Mouse (Mus musculus): ENCODE data around the gene Ppp1r13l. TPM values are rescaled to one million over a fixed set of nuclear protein-coding genes. Genes with fewer than 3 reads are reported as not detected.

The Ppp1r13l gene
- polyA plus RNA-seq, 1 experiment from 2014 or later = 0.47 TPM

- H3K27me3 ChIP-seq (ENCODE audit: insufficient read depth, low read length) = peaks cover 30% of the 10 kb centered on the region
- H3K36me3 ChIP-seq (replicated peaks; ENCODE audit: insufficient read depth, low read length) = no peaks in the 10 kb centered on the region
- no peak for TF ChIP-seq EP300 (IDR thresholded peaks at IDR 0.05; ENCODE audit: low read depth)
- TF ChIP-seq CTCF (IDR thresholded peaks at IDR 0.05; ENCODE audit: low read depth) = peak; percentile 97
- no peak overlapping the region for H3K4me3 ChIP-seq (ENCODE audit: low read depth, low read length)
- DNase-seq (peak; percentile 90), ATAC-seq (peak; percentile 78)
- H3K27ac ChIP-seq (ENCODE audit: low read depth) = no peak overlapping the region
- H3K4me1 ChIP-seq (ENCODE audit: insufficient read depth) = peaks cover 7% of the 10 kb centered on the region; the same call in 1 of the 2 replicates
- H3K4me2 ChIP-seq (ENCODE audit: low read depth, low read length) = peak overlapping the region; percentile 27; the same call in 1 of the 2 replicates
- WGBS (ENCODE audit: insufficient replicate concordance) = 4% methylated on average over 19 of the region's 19 CpGs
- H3K9me3 ChIP-seq (ENCODE audit: low read length) = peaks cover 6% of the 10 kb centered on the region; the same call in 1 of the 2 replicates
- no peak overlapping the region for H3K9ac ChIP-seq (replicated peaks)
Measured at GRCm38 (mm10) chr7:19405417-19405816, 45.9 kb downstream of the Ppp1r13l start.

GRCm38 (mm10) chr7:19409753-19410152, 50.2 kb downstream of the Ppp1r13l start:
- 34% methylated on average over 6 of the region's 6 CpGs for WGBS (ENCODE audit: insufficient replicate concordance)
- H3K9me3 ChIP-seq (ENCODE audit: low read length) = 0 out of 2 replicates have a peak, but pooled peaks cover 3% of the 10 kb centered on the region

DNA sequence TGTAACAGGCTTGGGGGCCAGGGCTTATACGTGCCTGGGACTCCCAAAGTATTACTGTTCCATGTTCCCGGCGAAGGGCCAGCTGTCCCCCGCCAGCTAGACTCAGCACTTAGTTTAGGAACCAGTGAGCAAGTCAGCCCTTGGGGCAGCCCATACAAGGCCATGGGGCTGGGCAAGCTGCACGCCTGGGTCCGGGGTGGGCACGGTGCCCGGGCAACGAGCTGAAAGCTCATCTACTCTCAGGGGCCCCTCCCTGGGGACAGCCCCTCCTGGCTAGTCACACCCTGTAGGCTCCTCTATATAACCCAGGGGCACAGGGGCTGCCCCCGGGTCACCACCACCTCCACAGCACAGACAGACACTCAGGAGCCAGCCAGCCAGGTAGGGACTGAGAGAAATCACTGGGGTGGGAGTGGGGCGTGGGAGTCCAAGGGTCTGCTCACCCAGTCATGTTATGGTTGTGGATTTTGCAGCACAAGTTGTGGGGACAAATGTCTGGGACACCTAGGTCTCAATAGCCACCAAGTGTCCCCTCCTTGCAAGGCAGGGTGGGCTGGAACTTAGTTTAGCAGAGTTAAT, 51.3 kb downstream of the Ppp1r13l start:
- 69% methylated on average over 11 of the region's 11 CpGs for WGBS (ENCODE audit: insufficient replicate concordance)
- H3K36me3 ChIP-seq (replicated peaks; ENCODE audit: insufficient read depth, low read length) = no peaks in the 10 kb centered on the region
- H3K27me3 ChIP-seq (ENCODE audit: insufficient read depth, low read length) = peaks cover 10% of the 10 kb centered on the region
- ATAC-seq (no peak), DNase-seq (no peak)
- TF ChIP-seq CTCF (IDR thresholded peaks at IDR 0.05; ENCODE audit: low read depth) = no peak
- no peak for TF ChIP-seq EP300 (IDR thresholded peaks at IDR 0.05; ENCODE audit: low read depth)
- H3K4me2 ChIP-seq (ENCODE audit: low read depth, low read length) = no peak overlapping the region
- no peak overlapping the region for H3K4me3 ChIP-seq (ENCODE audit: low read depth, low read length)
- 0 out of 2 replicates have a peak, but pooled peaks cover 3% of the 10 kb centered on the region for H3K9me3 ChIP-seq (ENCODE audit: low read length)
- no peak overlapping the region for H3K27ac ChIP-seq (ENCODE audit: low read depth)
- H3K9ac ChIP-seq (replicated peaks) = no peak overlapping the region
- no peaks in the 10 kb centered on the region for H3K4me1 ChIP-seq (ENCODE audit: insufficient read depth)

More at GRCm38 (mm10) chr7:19409753-19410152, 50.2 kb downstream of the Ppp1r13l start:
- Histone ChIP-seq H3K9ac (replicated peaks) (no peak overlapping the region), H3K36me3 (replicated peaks; ENCODE audit: insufficient read depth, low read length) (no peaks in the 10 kb centered on the region), H3K27me3 (ENCODE audit: insufficient read depth, low read length) (peaks cover 10% of the 10 kb centered on the region), H3K4me2 (ENCODE audit: low read depth, low read length) (no peak overlapping the region), H3K27ac (ENCODE audit: low read depth) (no peak overlapping the region), H3K4me1 (ENCODE audit: insufficient read depth) (no peaks in the 10 kb centered on the region; the same call in 1 of the 2 replicates), H3K4me3 (ENCODE audit: low read depth, low read length) (no peak overlapping the region)
- DNase-seq = no peak
- TF ChIP-seq EP300 (IDR thresholded peaks at IDR 0.05; ENCODE audit: low read depth) (no peak), CTCF (IDR thresholded peaks at IDR 0.05; ENCODE audit: low read depth) (no peak)
- no peak for ATAC-seq

- Histone ChIP-seq H3K4me1 (ENCODE audit: insufficient read depth) (no peaks in the 10 kb centered on the region), H3K27me3 (ENCODE audit: insufficient read depth, low read length) (peaks cover 16% of the 10 kb centered on the region), H3K4me2 (ENCODE audit: low read depth, low read length) (no peak overlapping the region), H3K4me3 (ENCODE audit: low read depth, low read length) (no peak overlapping the region), H3K36me3 (replicated peaks; ENCODE audit: insufficient read depth, low read length) (no peaks in the 10 kb centered on the region), H3K9ac (replicated peaks) (no peak overlapping the region), H3K9me3 (ENCODE audit: low read length) (0 out of 2 replicates have a peak, but pooled peaks cover 3% of the 10 kb centered on the region), H3K27ac (ENCODE audit: low read depth) (no peak overlapping the region)
- ATAC-seq (no peak), DNase-seq (no peak)
- 69% methylated on average over 5 of the region's 5 CpGs for WGBS (ENCODE audit: insufficient replicate concordance)
- TF ChIP-seq EP300 (IDR thresholded peaks at IDR 0.05; ENCODE audit: low read depth) (no peak), CTCF (IDR thresholded peaks at IDR 0.05; ENCODE audit: low read depth) (no peak)
Measured at GRCm38 (mm10) chr7:19411783-19412182, 52.2 kb downstream of the Ppp1r13l start.

DNA sequence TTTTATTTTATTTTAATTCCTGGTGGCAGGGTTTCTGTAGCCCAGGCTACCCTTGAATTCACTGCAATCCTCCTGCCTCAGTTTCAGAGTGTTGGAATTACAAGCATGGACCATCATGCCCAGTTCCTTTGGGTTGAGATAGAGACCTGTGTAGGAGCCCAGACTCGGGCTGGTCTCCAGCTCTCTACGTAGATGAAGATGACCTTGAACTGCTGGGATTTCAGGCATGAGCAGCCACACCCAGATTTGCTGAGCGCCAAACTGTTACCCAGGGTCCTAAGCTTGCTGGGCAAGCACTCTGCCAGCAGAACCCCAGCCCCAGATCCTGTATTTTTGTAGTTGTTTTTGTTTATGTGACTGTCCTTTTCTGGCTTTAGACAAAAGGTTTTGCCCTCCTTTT, 54.0 kb downstream of the Ppp1r13l start:
- no peak for ATAC-seq
- H3K36me3 ChIP-seq (replicated peaks; ENCODE audit: insufficient read depth, low read length) = no peaks in the 10 kb centered on the region
- H3K4me1 ChIP-seq (ENCODE audit: insufficient read depth) = no peaks in the 10 kb centered on the region
- 0 out of 2 replicates have a peak, but pooled peaks cover 3% of the 10 kb centered on the region for H3K9me3 ChIP-seq (ENCODE audit: low read length)
- no peak overlapping the region for H3K4me3 ChIP-seq (ENCODE audit: low read depth, low read length)
- no peak for DNase-seq
- 71% methylated on average over 3 of the region's 3 CpGs for WGBS (ENCODE audit: insufficient replicate concordance)
- TF ChIP-seq CTCF (IDR thresholded peaks at IDR 0.05; ENCODE audit: low read depth) = no peak
- no peak for TF ChIP-seq EP300 (IDR thresholded peaks at IDR 0.05; ENCODE audit: low read depth)
- H3K27ac ChIP-seq (ENCODE audit: low read depth) = no peak overlapping the region
- H3K9ac ChIP-seq (replicated peaks) = no peak overlapping the region
- peaks cover 23% of the 10 kb centered on the region for H3K27me3 ChIP-seq (ENCODE audit: insufficient read depth, low read length)
- no peak overlapping the region for H3K4me2 ChIP-seq (ENCODE audit: low read depth, low read length)

DNA sequence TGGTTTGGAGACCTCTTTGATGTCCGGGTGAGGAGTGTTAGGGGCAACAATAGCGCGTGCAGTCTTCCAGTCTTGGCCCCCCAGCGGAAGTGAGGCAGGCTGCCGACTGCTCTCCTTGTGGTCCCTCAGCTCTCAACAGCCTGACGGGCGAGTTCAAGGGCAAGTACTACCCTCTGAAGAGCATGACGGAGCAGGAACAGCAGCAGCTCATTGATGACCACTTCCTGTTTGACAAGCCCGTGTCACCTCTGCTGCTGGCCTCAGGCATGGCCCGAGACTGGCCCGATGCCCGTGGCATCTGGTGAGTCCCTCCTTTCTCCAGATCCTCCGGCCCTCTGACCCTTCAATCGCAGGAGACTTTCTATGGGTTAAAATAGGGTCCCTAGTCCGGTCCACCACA, 57.0 kb downstream of the Ppp1r13l start:
- no peak for ATAC-seq
- Histone ChIP-seq H3K27ac (ENCODE audit: low read depth) (no peak overlapping the region), H3K4me3 (ENCODE audit: low read depth, low read length) (no peak overlapping the region), H3K4me2 (ENCODE audit: low read depth, low read length) (no peak overlapping the region), H3K4me1 (ENCODE audit: insufficient read depth) (peaks cover 13% of the 10 kb centered on the region), H3K9ac (replicated peaks) (no peak overlapping the region), H3K36me3 (replicated peaks; ENCODE audit: insufficient read depth, low read length) (no peaks in the 10 kb centered on the region), H3K27me3 (ENCODE audit: insufficient read depth, low read length) (peaks cover 43% of the 10 kb centered on the region), H3K9me3 (ENCODE audit: low read length) (0 out of 2 replicates have a peak, but pooled peaks cover 3% of the 10 kb centered on the region)
- no peak for DNase-seq
- WGBS (ENCODE audit: insufficient replicate concordance) = 54% methylated on average over 15 of the region's 15 CpGs
- no peak for TF ChIP-seq CTCF (IDR thresholded peaks at IDR 0.05; ENCODE audit: low read depth)
- TF ChIP-seq EP300 (IDR thresholded peaks at IDR 0.05; ENCODE audit: low read depth) = no peak
